Mouse (Mus musculus) layer of hippocampus, postnatal 25 days (tissue): ENCODE data around the gene Heatr4. TPM values are rescaled to one million over a fixed set of nuclear protein-coding genes. Genes with fewer than 3 reads are reported as not detected.
"Not testable (repeated sequence)": the region's sequence is repeated elsewhere in the genome, so short reads cannot be mapped to it uniquely, and the experiment has no call there.

Source experiments
- DNase-seq, 2 experiments: peaks; one replicate each; pipeline ENCODE4 v3.0.0; 2022; ENCODE audit warnings: mixed read lengths in 2 of 2, low spot score in 1 of 2; ENCODE audit errors: extremely low spot score in 1 of 2
- total RNA-seq, 2 experiments: library from RNA; stranded (reverse); gene quantifications; 2 replicates each; pipeline ENCODE4 v1.2.3; 2021

Gene Heatr4
- total RNA-seq, 2 experiments from 2014 or later: not detected

GRCm38 (mm10) chr12:83999237-83999636 is 14.6 kb upstream of the Heatr4 start:
- DNase-seq: not testable (repeated sequence)

- DNase-seq: no peak
Observed at GRCm38 (mm10) chr12:83998341-83999107, 13.9 kb upstream of the Heatr4 start.

GRCm38 (mm10) chr12:83997221-83997620 is 12.6 kb upstream of the Heatr4 start:
- no peak for DNase-seq

GRCm38 (mm10) chr12:83989378-83989777 is 4.7 kb upstream of the Heatr4 start:
- DNase-seq: no peak

- no peak for DNase-seq
Observed at GRCm38 (mm10) chr12:83988483-83988882, 3.8 kb upstream of the Heatr4 start.

- peak; percentile 55 to 66 for DNase-seq
Observed at GRCm38 (mm10) chr12:83987583-83988441, 3.2 kb upstream of the Heatr4 start, which contains the start of gene Acot2. Acot2 (plus strand) TSS chr12:83987861.

- DNase-seq: no peak
Observed at GRCm38 (mm10) chr12:83987242-83987582, 2.6 kb upstream of the Heatr4 start.

- no peak for DNase-seq
Observed at GRCm38 (mm10) chr12:83981615-83982014, 3.0 kb downstream of the Heatr4 start.

- DNase-seq: no peak
Observed at GRCm38 (mm10) chr12:83978862-83979261, 5.8 kb downstream of the Heatr4 start.

GRCm38 (mm10) chr12:83972117-83972516 is 12.5 kb downstream of the Heatr4 start:
- peak in 1 of 2 experiments; percentile 24 for DNase-seq

- DNase-seq: no peak
Observed at GRCm38 (mm10) chr12:83965235-83965634, 19.4 kb downstream of the Heatr4 start.

GRCm38 (mm10) chr12:83958278-83958677 is 26.4 kb downstream of the Heatr4 start:
- no peak for DNase-seq

GRCm38 (mm10) chr12:83951711-83952575 is 32.7 kb downstream of the Heatr4 start:
- DNase-seq: no peak

- DNase-seq: peak; percentile 43 to 57
Observed at GRCm38 (mm10) chr12:83950840-83951701, 33.6 kb downstream of the Heatr4 start.

GRCm38 (mm10) chr12:83950493-83950839 is 34.2 kb downstream of the Heatr4 start, which contains the start of gene Riox1:
Riox1 (plus strand) TSS chr12:83950608.
- DNase-seq: peak; percentile 74 to 75

- DNase-seq: no peak
Observed at GRCm38 (mm10) chr12:83949776-83950492, 34.7 kb downstream of the Heatr4 start.

GRCm38 (mm10) chr12:83949043-83949442 is 35.6 kb downstream of the Heatr4 start:
- no peak for DNase-seq

- DNase-seq: no peak
Observed at GRCm38 (mm10) chr12:83947260-83947811, 37.3 kb downstream of the Heatr4 start.

- DNase-seq: no peak
Observed at GRCm38 (mm10) chr12:83941938-83942337, 42.7 kb downstream of the Heatr4 start.
